In genomic region chr13:32827951-32828350, GRCm38 (mm10) we compare ENCODE assay signal across 10 mouse cellular contexts. TPM values are rescaled to one million over a fixed set of nuclear protein-coding genes. Genes with fewer than 3 reads are reported as not detected.
DNase-seq lines count a peak whose midpoint lies in the region; TF ChIP-seq lines count a peak whose summit lies in the region.
"Had no signal": no experiment of that assay in that cellular context is flagged by ENCODE, and none has a peak within 500 bp of the region (broad histone marks: within the 10 kb centered on the region; RNA-seq: fewer than 3 reads in every experiment).

No protein-coding gene starts in this region.

- no peaks in the 10 kb centered on the region for H3K36me3 ChIP-seq in liver, adult 2 months (ENCODE audit: control insufficient read depth, insufficient read depth, low read length)
- H3K36me3 ChIP-seq in myocyte (ENCODE audit: control insufficient read depth, insufficient read depth) = no peaks in the 10 kb centered on the region
- H3K36me3 ChIP-seq: embryonic facial prominence, embryonic 13.5 days had no signal

- H3K4me1 ChIP-seq in liver, adult 2 months (ENCODE audit: control insufficient read depth, insufficient read depth, low read length) = peaks cover 26% of the 10 kb centered on the region
- H3K4me1 ChIP-seq: embryonic facial prominence, embryonic 13.5 days had no signal

- DNase-seq in kidney, adult 18-20 months = peak; percentile 68
- DNase-seq in kidney, adult 11 months = no peak
- DNase-seq in T-cell, adult 2 months (ENCODE audit: low spot score) = peak; percentile 47
- DNase-seq in cerebellum, postnatal 25 days = peak; percentile 48 to 74
- peak; percentile 51 to 67 for DNase-seq in heart, postnatal 36 days
- peak; percentile 76 for DNase-seq in liver, adult 2 months (ENCODE audit: extremely low read depth, low read depth, low spot score)
- DNase-seq in thymus, adult 18-20 months = peak; percentile 26 to 33

- peak overlapping the region; percentile 95 for H3K27ac ChIP-seq in liver, adult 2 months (replicated peaks; ENCODE audit: insufficient read depth, low read depth, low read length)
- H3K27ac ChIP-seq: embryonic facial prominence, embryonic 13.5 days; liver, embryonic 15.5 days had no signal

- H3K4me3 ChIP-seq in liver, adult 2 months (ENCODE audit: insufficient read depth, low read depth, low read length) = no peak overlapping the region
- H3K4me3 ChIP-seq in myocyte = no peak overlapping the region
- H3K4me3 ChIP-seq: embryonic facial prominence, embryonic 13.5 days; liver, embryonic 15.5 days had no signal

- H3K9ac ChIP-seq in liver, adult 2 months (ENCODE audit: low read depth, low read length) = no peak overlapping the region
- H3K9ac ChIP-seq: embryonic facial prominence, embryonic 13.5 days; liver, embryonic 15.5 days had no signal

- no peaks in the 10 kb centered on the region for H3K79me2 ChIP-seq in liver, adult 2 months (ENCODE audit: control insufficient read depth, insufficient read depth, low read length)
- no peaks in the 10 kb centered on the region for H3K79me2 ChIP-seq in myocyte (ENCODE audit: control insufficient read depth, insufficient read depth)

- no peak for TF ChIP-seq POLR2A in liver, adult 2 months (IDR thresholded peaks at IDR 0.05; ENCODE audit: extremely low read depth, insufficient read depth, low read length)
- TF ChIP-seq POLR2A in myocyte (IDR thresholded peaks at IDR 0.05; ENCODE audit: insufficient read length, low read depth) = no peak

- H3ac ChIP-seq in myocyte (ENCODE audit: control insufficient read depth, insufficient read length) = no peak overlapping the region

- intact Hi-C loops in heart, postnatal 36 days (cut with DNase I) = no loop called here

- H3K4me2 ChIP-seq in myocyte (ENCODE audit: low read depth) = no peak overlapping the region
- H3K4me2 ChIP-seq: embryonic facial prominence, embryonic 13.5 days; liver, embryonic 15.5 days had no signal

- H3K27me3 ChIP-seq in liver, adult 2 months (ENCODE audit: control insufficient read depth, insufficient read depth, low read length) = no peaks in the 10 kb centered on the region
- H3K27me3 ChIP-seq in myocyte (ENCODE audit: control insufficient read depth, insufficient read depth, insufficient read length) = no peaks in the 10 kb centered on the region
- H3K27me3 ChIP-seq: embryonic facial prominence, embryonic 13.5 days; liver, embryonic 15.5 days had no signal

- WGBS in liver, adult 2 months = 13% methylated on average over 4 of the region's 4 CpGs

- TF ChIP-seq CTCF in liver, adult 2 months (IDR thresholded peaks at IDR 0.05; ENCODE audit: low read depth, low read length) = peak; percentile 74

TF ChIP-seq in myocyte, 11 proteins besides CTCF, POLR2A, EP300 and RAD21:
- TF ChIP-seq MYOD1 (IDR thresholded peaks at IDR 0.05; ENCODE audit: control insufficient read depth in 1 of 3, insufficient read length in 2 of 3, low read depth in 2 of 3) (peak in 2 of 3 experiments; percentile 7 to 17), TCF12 (IDR thresholded peaks at IDR 0.05; ENCODE audit: insufficient read depth, poor library complexity, severe bottlenecking) (no peak), REST (IDR thresholded peaks at IDR 0.05; ENCODE audit: insufficient read depth, insufficient read length) (no peak), SRF (IDR thresholded peaks at IDR 0.05; ENCODE audit: control insufficient read depth, insufficient read length, low read depth) (no peak), MAX (IDR thresholded peaks at IDR 0.05; ENCODE audit: low read depth) (no peak), MYOG (IDR thresholded peaks at IDR 0.05; ENCODE audit: control insufficient read depth in 1 of 3, insufficient read depth in 1 of 3, insufficient read length in 2 of 3, low read depth in 2 of 3) (peak in 1 of 3 experiments; percentile 23), CEBPB (IDR thresholded peaks at IDR 0.05; ENCODE audit: insufficient read depth, poor library complexity, severe bottlenecking) (no peak)

RNA-seq across cellular contexts. Expression of gene Serpinb1a, which starts 23.0 kb away (rescaled TPM):
- 1 to 10 TPM; 6.5 to 7.4 TPM for total RNA-seq in heart, postnatal 36 days (2021)
- 6.7 and 11.2 TPM in 2 replicates for total RNA-seq in liver, adult 2 months (2014; rRNA removed)
- polyA plus RNA-seq in liver, adult 2 months (2012; rRNA removed) = 4.7 and 5.1 TPM in 2 replicates
- 85.1 TPM for polyA plus RNA-seq in myocyte (2012; fragmentation: generic; extraction: Trizol)

RNA-seq across cellular contexts. Expression of gene D930007J09Rik, which starts 25.3 kb away (rescaled TPM):
- not detected for total RNA-seq in heart, postnatal 36 days (2021)
- not detected in 2 replicates for total RNA-seq in liver, adult 2 months (2014; rRNA removed)
- 0.60 TPM in 1 of 2 replicates, not detected in the other for polyA plus RNA-seq in liver, adult 2 months (2012; rRNA removed)
- not detected for polyA plus RNA-seq in myocyte (2012; fragmentation: generic; extraction: Trizol)
- polyA plus RNA-seq: embryonic facial prominence, embryonic 13.5 days; liver, embryonic 15.5 days had no signal

RNA-seq across cellular contexts. Expression of gene Wrnip1, which starts 26.1 kb away (rescaled TPM):
- total RNA-seq in heart, postnatal 36 days (2021) = 10 to 100 TPM; 22.5 to 27.8 TPM
- total RNA-seq in liver, adult 2 months (2014; rRNA removed) = 33.9 and 43.8 TPM in 2 replicates
- 38.7 and 49.8 TPM in 2 replicates for polyA plus RNA-seq in liver, adult 2 months (2012; rRNA removed)
- polyA plus RNA-seq in myocyte (2012; fragmentation: generic; extraction: Trizol) = 22.4 TPM

RNA-seq across cellular contexts. Expression of gene Mylk4, which starts 44.2 kb away (rescaled TPM):
- total RNA-seq in heart, postnatal 36 days (2021) = 100 to 1,000 TPM; 289 to 330 TPM
- 0.37 TPM in 1 of 2 replicates, not detected in the other for total RNA-seq in liver, adult 2 months (2014; rRNA removed)
- polyA plus RNA-seq in liver, adult 2 months (2012; rRNA removed) = not detected in 2 replicates
- polyA plus RNA-seq in myocyte (2012; fragmentation: generic; extraction: Trizol) = 31.1 TPM
